Mouse (Mus musculus) small intestine, adult 2 months (tissue): ENCODE results near the gene Tox2. TPM values are rescaled to one million over a fixed set of nuclear protein-coding genes. Genes with fewer than 3 reads are reported as not detected.
A peak's percentile ranks its signal among the peaks of the same experiment; 100 is the strongest.

Experiments used
- H3K27ac ChIP-seq: fragments of 200-500 bp; 2 replicates; pipeline ENCODE4 v1.5.1; 2012; ENCODE audit warnings: low read depth, low read length, control low read depth, inconsistent platforms; ENCODE audit not compliant: insufficient read depth
- H3K27me3 ChIP-seq: fragments of 200-500 bp; 2 replicates; pipeline ENCODE4 v1.6.1; 2012; ENCODE audit warnings: mild to moderate bottlenecking, moderate library complexity, low read length, inconsistent platforms; ENCODE audit not compliant: control insufficient read depth, insufficient read depth
- H3K36me3 ChIP-seq: fragments of 200-500 bp; 2 replicates; pipeline ENCODE4 v1.6.1; 2012; ENCODE audit warnings: mild to moderate bottlenecking, low read length, control low read depth, inconsistent platforms; ENCODE audit not compliant: control insufficient read depth, insufficient read depth
- H3K4me1 ChIP-seq: fragments of 200-500 bp; 2 replicates; pipeline ENCODE4 v1.6.1; 2012; ENCODE audit warnings: low read length, inconsistent platforms, mixed read lengths; ENCODE audit not compliant: control insufficient read depth, insufficient read depth, insufficient read length
- H3K4me3 ChIP-seq: fragments of 200-500 bp; 2 replicates; pipeline ENCODE4 v1.5.1; 2012; ENCODE audit warnings: low read depth, mild to moderate bottlenecking, control low read depth, inconsistent platforms, low read length, moderate library complexity
- CTCF ChIP-seq: fragments of 200-500 bp; IDR thresholded peaks from 2 replicates; pipeline ENCODE4 v1.5.1; 2012; ENCODE audit warnings: low read depth, mild to moderate bottlenecking, control low read depth, inconsistent platforms, low read length, moderate library complexity, mixed read lengths; ENCODE audit not compliant: insufficient replicate concordance, insufficient read length; ENCODE audit errors: extremely low read depth
- POLR2A ChIP-seq: fragments of 200-500 bp; IDR thresholded peaks from 2 replicates; pipeline ENCODE4 v1.6.1; 2012; ENCODE audit warnings: low read depth, mild to moderate bottlenecking, control low read depth, inconsistent platforms, low read length, moderate library complexity
- WGBS: fragments of 180-500 bp; shearing (Covaris S2); methylation state at CpG from one replicate; pipeline ENCODE4 v1.1.7; 2018; 5-methylcytosine and 5-hydroxymethylcytosine counted together
- polyA plus RNA-seq: library from polyadenylated mRNA; depleted of rRNA; stranded (reverse); fragments of >200 nt; gene quantifications from 2 replicates; pipeline ENCODE4 v1.2.3, GENCODE M21; 2012

The Tox2 gene
- polyA plus RNA-seq, 1 experiment, result 15.1 TPM

GRCm38 (mm10) chr2:163254228-163254627 is 51.3 kb downstream of the Tox2 start:
- H3K27ac ChIP-seq, result no peak overlapping the region
- 80% methylated on average over 6 of the region's 6 CpGs for WGBS
- H3K36me3 ChIP-seq, result no peaks in the 10 kb centered on the region

GRCm38 (mm10) chr2:163256765-163257164 is 53.8 kb downstream of the Tox2 start:
- WGBS, result 50% methylated on average over 1 of the region's 1 CpGs
- TF ChIP-seq POLR2A (no peak), CTCF (no peak)
- Histone ChIP-seq H3K27me3 (no peaks in the 10 kb centered on the region), H3K4me3 (no peak overlapping the region), H3K27ac (no peak overlapping the region), H3K36me3 (no peaks in the 10 kb centered on the region), H3K4me1 (no peaks in the 10 kb centered on the region)

More at GRCm38 (mm10) chr2:163254228-163254627, 51.3 kb downstream of the Tox2 start:
- no peak overlapping the region for H3K4me3 ChIP-seq
- no peaks in the 10 kb centered on the region for H3K4me1 ChIP-seq
- H3K27me3 ChIP-seq, result no peaks in the 10 kb centered on the region
- TF ChIP-seq CTCF, result no peak
- TF ChIP-seq POLR2A, result no peak

- Histone ChIP-seq H3K4me3 (no peak overlapping the region), H3K4me1 (no peaks in the 10 kb centered on the region), H3K27me3 (no peaks in the 10 kb centered on the region), H3K27ac (no peak overlapping the region), H3K36me3 (no peaks in the 10 kb centered on the region)
- no peak for TF ChIP-seq POLR2A
- TF ChIP-seq CTCF, result no peak
- WGBS, result 68% methylated on average over 6 of the region's 6 CpGs
Observed at GRCm38 (mm10) chr2:163261362-163262054, 58.6 kb downstream of the Tox2 start.

- WGBS, result 87% methylated on average over 4 of the region's 4 CpGs
- Histone ChIP-seq H3K36me3 (no peaks in the 10 kb centered on the region), H3K4me3 (no peak overlapping the region), H3K27me3 (no peaks in the 10 kb centered on the region), H3K4me1 (no peaks in the 10 kb centered on the region), H3K27ac (no peak overlapping the region)
- TF ChIP-seq POLR2A (no peak), CTCF (no peak)
Observed at GRCm38 (mm10) chr2:163262055-163262420, 59.1 kb downstream of the Tox2 start.

GRCm38 (mm10) chr2:163267097-163267496 is 64.2 kb downstream of the Tox2 start:
- Histone ChIP-seq H3K36me3 (no peaks in the 10 kb centered on the region), H3K4me3 (no peak overlapping the region), H3K27me3 (peaks cover 3% of the 10 kb centered on the region; the same call in 1 of the 2 replicates), H3K4me1 (no peaks in the 10 kb centered on the region), H3K27ac (no peak overlapping the region)
- TF ChIP-seq POLR2A (no peak), CTCF (no peak)

GRCm38 (mm10) chr2:163271581-163272492 is 68.9 kb downstream of the Tox2 start:
- no peaks in the 10 kb centered on the region for H3K36me3 ChIP-seq
- peaks cover 3% of the 10 kb centered on the region; the same call in 1 of the 2 replicates for H3K27me3 ChIP-seq
- TF ChIP-seq POLR2A (no peak), CTCF (no peak)
- no peaks in the 10 kb centered on the region for H3K4me1 ChIP-seq
- no peak overlapping the region for H3K4me3 ChIP-seq
- no peak overlapping the region for H3K27ac ChIP-seq
- WGBS, result 65% methylated on average over 8 of the region's 8 CpGs

GRCm38 (mm10) chr2:163273815-163274214 is 70.9 kb downstream of the Tox2 start:
- Histone ChIP-seq H3K4me3 (no peak overlapping the region), H3K4me1 (peaks cover 3% of the 10 kb centered on the region; the same call in 1 of the 2 replicates), H3K27me3 (peaks cover 2% of the 10 kb centered on the region; the same call in 1 of the 2 replicates), H3K36me3 (no peaks in the 10 kb centered on the region), H3K27ac (no peak overlapping the region)
- TF ChIP-seq CTCF (peak; percentile 25; the same call in 1 of the 2 replicates), POLR2A (no peak)
- WGBS, result 74% methylated on average over 8 of the region's 8 CpGs
